Mouse (Mus musculus) cerebellum, adult 8-10 months (tissue): ENCODE results near the gene Kctd15.

Source experiments
- DNase-seq: peaks from one replicate; pipeline ENCODE4 v3.0.0; 2022

Kctd15 gene

DNA sequence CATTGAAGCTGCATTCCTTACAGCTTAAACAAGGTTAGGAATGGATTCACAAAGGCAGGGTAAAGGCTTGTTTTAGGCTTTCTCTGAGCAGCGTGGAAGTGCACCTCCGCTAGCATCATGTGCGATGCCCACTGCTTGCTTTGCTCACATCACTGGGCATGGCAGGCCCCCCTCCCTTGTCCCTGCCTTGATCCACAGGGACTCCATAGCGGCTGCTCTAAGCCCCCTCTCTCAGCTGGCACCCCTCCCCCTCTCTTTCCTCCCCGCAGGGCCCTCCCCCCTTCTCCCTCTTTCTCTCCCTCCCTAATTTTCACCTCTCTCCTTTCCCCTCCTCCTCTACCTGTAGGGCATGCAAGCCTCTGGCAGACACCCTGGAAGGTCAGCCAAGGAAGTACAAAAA, 5.7 kb upstream of the Kctd15 start:
- DNase-seq, result no peak

DNA sequence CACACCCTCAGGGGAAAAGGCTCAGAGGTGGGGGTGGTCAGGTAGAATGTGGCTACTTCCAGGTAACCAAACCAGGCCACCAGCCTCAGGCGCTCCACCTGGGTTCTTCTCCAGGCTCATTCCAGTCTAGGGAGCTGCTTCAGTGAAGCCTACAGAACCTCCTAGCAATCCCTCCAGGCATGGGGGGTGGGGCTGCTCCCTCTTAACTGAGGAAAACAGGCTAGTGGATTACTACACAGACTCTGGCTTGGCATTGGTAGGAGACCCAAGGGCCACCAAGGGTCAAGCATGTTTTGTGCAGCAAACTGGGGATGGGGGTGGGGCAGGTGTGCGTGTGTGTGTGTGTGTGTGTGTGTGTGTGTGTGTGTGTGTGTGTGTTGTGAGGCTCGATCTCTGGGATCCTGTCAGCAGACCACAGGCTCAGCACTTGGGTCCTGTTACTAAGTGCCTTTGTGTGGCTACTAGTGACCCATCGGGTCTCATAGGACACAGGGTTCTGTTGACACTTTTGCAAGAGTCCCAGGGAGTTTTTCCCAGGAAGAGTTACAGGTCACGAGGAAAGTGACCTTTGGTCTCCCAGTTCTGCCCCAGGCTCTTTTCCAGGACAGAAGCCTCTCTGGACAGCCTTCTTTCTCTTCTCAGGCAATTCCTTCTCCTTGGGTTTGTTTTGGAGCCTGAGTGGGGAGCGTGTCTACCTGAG, 3.0 kb upstream of the Kctd15 start:
- DNase-seq, result no peak

DNA sequence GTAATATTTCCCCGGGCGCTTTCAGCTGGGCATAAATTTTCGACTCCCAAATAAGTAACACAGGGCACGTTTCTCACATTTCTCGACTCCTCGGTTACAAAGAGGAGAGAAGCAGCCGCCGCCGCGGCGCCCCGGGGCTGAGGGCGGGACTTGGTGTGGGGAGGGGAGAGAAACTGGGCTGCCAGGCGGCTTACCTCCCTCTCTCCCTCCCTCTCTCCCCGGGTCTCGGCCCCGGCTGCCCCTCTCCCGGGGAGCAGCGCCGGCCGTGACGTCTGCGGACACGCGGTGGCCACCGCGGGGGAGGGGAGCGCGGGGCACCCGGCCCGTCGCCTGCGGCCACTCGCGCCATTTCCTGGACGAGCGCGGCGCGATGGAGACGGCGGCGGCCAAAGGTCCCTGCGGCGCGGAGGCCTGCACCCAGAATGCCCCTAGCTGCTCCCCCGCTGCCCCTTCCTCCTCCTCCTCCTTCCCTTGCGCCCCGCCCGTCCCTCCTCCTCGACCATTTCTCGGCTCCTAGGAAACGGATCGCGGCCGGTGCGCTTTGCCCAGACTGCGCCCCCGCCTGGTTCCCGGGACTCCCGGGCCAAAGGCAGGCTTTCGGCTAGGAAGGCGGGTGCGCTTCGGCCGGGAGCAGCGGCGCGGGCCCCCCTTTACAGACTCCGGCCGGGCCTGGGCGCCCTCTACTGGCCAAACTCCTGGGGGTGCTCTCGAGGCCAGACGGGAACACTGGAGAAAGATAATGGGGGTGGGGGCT, 1.3 kb downstream of the Kctd15 start:
- peak; percentile 94 for DNase-seq

DNA sequence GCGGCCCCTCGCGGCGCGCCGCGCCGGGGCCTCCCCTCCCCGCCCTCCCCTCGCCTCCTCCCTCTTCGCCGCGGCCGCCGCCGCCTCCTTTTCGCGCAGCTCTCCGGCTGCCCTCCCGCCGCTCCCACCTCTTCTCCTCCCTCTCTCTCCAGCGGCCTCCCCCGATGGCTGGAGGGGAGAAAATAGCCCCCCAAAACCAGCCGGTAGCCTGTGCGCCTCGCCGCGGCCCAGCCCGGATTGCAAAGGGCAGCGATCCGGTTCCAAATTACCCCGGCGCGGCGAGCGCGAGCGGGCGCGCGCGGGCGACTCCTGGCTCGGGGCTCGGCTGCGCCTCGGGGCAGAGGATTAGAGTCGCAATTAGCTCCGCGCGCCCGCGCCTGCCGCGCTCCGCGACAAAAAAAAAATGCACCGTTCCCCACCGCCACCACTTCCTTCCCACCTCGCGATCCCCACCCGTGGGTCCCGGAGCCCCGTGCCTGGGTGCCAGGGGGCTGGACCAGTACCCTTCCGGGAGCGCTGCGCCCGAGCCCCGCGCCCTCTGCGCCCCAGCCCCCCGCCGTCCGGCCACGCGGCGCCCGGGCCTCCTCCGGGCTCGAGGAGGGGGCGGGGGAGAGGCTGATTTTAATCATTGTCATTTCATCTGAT, 2.0 kb downstream of the Kctd15 start:
- peak; percentile 64 for DNase-seq

DNA sequence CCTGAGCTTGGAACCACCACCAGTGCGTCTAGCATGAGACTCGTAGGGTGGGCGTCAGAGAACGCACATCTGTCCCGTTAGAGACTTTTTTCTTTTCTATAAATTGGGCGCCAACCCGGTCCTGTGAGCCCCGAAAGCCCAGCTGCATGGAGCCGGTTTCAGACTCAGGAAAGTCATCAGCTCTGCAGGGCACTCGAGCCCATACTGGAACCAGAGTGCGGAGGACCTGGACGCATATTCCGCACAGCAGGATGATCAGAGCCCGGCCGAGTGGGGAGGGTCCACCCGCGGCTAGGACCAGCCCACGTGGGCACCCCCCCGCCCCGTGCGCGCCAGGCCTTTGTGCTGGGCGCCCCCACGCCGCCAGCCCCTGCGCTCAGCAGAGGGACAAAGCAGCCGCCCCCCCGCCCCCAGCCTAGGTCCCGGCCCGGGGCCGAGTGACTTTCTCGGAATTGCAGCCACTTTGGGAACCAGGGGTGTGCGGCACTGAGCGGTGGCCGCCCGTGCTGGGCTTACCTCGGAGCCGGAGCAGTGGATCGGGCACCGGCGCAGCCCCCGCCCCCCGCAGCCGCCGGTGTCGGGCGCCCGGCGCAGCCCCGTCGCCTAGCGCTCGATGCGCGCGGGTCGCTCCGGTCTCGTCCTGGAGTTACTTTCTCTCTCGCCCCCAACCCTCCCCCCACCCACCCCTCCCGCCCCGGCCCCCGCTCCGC, 2.6 kb downstream of the Kctd15 start:
- DNase-seq, result peak; percentile 38

DNA sequence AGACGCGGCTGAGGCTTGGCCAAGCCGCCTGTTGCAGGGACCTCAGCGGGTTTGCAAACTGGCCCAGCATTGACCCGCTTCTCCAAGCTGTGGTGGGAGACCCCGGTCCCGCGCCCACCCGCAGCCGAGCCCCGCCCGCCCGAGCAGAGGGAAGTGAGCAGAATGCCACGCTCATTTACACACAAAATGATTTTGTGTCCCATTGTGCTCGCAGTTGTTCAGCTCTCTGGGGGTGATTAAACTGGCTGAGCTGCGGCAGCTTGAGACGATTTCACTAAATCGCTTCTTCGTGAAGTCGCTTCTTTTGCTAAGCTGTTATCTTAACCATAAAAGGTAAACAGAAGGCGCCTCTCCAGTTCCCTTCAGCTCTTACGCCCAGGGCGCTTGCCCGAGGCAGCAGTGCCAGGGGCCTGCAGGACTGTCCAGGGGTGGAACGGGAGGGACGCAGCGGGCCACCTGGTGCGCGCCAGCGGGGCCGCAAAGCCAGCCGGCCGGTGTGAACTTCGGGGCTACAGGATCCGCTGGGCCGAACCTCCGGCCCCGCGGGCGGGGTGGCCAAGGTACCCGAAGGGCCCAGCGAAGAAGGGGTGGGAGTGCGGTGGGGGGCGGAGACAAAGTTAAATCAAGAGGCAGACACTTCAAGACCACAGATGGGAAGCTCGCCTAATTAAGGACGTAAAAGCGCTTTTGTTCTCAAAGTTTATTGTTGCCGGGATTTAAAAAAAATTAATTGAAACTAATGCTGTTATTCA, 3.6 kb downstream of the Kctd15 start:
- DNase-seq, result peak; percentile 28

DNA sequence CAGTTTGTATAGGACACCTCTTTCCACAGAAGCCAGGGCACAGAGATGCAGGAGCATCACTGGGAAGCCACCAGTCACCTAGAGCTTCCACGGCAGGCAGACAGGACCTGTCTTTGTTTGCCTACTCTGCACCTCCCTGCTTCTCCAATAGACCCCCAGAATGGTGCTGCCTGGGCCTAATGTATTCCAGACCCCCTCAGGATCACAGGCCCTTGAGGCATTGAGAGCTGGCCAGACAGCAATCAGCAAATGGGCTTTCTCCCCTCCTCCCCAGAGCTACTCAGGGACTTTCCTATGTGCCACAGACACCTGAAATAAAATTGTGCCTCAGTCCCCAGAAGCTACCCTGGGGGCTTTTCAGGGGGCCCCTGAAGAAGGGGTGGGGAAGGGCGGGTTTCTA, 5.2 kb downstream of the Kctd15 start:
- DNase-seq, result no peak

DNA sequence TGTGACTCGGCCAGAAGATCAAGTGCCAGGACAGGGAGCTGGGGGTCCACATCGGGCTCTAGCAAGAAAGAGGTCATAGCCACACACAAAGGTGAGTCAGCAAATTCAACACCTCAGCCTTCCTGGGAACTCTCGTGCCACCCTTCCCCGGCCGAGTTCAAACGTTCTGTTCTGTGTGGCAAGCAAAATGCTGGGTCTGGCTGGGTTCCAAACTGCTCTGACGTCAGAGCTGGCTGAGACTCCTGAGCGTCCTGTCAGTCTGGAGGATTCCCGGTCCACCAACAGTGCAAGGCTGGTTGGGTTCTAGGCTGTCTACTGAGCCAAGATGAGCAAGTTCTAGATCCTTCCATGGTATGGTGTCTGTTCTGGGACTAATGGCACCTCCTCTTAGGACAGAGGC, 9.5 kb downstream of the Kctd15 start:
- peak; percentile 46 for DNase-seq

DNA sequence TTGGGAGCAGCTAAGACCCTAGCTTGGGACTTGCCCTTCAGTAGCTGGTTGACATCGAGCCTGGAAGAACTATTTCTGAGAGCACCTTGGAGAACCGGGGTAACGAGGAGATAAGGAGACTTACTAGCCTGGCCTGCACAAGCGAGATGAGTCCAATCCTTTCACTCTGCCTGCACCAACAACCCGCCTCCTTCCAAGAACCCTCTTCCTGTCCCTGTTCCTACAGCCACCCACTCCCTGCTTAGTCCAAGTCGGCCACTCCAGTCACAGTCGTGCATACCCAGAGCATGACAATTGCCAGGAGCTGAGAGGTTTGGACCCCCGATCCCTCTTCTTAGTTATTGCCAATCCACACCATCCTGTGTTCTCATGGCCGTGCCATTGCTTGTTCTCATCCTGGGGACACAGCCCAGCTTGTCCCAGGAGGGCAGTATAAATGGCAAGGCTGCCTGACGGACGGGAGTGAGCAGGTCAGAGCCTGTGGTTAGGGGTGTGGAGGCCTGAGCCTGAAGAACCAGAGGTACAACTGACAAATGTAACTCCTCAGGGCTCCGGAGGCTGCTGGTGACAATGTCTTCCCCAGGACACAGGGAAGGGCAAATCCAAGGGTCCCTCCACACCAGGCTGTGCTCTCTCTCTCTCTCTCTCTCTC, 10.3 kb downstream of the Kctd15 start:
- DNase-seq, result no peak

DNA sequence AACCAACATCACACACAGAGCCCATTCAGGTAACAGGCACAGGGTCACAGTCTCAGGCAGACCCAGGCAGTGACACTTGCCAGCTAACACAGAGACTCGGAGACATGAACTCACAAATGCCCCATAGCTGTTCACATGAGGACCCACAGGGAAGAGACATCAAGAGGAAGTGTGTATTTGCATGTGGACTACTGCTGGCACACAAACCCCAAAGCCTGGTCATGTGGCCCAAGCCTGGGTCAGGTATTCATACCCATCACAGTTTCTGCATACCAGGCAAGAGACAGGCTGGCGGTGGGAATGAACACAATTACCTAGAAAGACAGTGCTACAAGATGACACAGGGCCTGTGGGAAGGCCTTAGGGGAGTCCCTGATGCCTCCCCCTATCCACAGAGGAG, 10.9 kb downstream of the Kctd15 start:
- no peak for DNase-seq

DNA sequence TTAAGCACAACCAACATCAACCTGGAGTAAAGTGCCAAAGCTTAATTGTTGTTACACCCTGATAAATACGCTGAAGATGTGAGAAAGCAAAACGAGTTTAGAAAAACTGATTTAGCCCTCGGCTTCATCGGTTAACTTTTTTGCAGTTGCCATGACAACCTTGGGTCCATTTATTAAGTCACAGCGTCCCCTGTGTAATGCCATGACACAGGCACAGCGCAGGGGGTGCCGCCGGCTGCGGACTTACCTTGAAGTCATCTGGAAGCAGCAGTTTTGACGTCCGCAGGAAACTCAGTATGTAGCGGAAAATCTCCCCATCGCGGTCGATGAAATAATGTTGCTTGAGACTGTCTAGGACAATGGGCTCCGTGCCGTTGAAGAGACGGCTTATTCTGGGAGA, 11.9 kb downstream of the Kctd15 start:
- no peak for DNase-seq

DNA sequence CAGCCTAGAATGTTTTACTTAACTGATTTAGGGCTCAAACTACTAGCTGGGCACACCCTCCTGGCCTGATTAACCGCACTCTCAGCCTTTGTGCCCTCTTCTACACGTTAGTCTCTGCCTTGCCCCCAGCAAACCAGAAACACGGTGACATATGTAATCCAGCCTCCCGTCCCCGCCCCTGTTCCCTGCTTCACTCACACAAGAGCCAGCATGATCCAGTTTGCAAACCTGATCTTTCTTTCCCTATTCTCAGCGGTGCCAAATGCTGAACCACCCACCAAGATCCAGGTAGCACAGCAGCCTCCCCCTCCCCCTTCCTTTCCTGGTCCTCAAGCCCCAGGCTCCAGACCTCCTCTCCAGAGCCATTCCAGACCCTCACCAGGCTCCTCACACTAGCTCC, 13.2 kb downstream of the Kctd15 start:
- no peak for DNase-seq

DNA sequence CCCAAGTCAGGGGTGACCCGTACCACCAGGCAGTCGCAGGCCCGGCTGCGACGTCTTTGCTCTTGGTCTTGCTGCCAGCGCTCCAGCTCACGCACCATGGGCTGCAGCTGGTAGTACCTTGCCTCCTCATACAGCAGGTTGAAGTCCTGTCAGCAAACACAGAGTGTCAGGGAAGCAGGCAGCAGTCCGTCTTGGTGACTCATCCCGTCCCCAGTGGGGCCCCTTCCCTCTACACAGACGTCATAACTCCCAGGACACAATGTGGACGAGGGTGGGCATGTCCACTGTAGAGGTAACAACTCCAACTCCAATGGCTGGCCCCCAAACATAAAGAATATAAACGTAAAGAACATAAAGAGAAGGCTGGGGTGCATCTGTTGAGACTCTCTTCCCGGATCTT, 14.6 kb downstream of the Kctd15 start:
- DNase-seq, result no peak

DNA sequence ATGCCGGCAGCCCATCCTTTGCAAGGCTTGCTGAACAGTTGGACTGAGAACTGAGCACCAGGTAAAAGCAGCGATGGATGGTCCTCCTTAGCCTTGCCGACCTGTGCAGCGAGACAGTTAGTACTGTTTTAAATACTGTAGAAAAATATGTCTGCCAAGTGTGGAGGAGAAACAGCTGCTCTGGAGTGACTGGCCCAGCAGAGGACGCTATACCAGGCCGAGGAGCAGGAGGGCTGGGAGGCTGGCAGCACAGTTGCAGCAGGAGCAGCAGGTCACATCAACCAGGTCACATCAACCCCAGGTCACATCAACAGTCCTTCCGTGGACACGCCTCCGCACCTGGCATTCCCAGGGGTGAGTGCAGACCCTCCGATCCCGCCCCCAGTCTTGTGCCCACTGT, 16.7 kb downstream of the Kctd15 start:
- DNase-seq, result no peak

DNA sequence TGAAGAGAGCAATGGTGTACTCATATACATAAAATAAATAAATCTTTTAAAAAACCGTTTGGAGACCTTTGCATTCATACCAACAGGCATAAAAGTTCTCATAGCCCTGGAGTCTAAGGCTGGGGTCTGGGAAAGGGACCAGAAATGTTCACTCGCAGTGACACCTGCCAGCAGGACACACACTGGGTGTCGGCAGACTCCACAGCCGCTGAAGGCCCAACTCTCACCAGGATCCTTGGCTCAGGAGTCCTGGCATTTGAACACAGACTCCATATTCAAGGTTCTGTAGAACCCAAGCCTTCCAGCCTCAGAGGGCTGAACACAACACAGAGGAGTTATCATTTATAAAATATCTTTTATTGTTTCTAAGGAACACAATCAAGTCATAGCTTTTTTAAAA, 19.9 kb downstream of the Kctd15 start:
- no peak for DNase-seq

DNA sequence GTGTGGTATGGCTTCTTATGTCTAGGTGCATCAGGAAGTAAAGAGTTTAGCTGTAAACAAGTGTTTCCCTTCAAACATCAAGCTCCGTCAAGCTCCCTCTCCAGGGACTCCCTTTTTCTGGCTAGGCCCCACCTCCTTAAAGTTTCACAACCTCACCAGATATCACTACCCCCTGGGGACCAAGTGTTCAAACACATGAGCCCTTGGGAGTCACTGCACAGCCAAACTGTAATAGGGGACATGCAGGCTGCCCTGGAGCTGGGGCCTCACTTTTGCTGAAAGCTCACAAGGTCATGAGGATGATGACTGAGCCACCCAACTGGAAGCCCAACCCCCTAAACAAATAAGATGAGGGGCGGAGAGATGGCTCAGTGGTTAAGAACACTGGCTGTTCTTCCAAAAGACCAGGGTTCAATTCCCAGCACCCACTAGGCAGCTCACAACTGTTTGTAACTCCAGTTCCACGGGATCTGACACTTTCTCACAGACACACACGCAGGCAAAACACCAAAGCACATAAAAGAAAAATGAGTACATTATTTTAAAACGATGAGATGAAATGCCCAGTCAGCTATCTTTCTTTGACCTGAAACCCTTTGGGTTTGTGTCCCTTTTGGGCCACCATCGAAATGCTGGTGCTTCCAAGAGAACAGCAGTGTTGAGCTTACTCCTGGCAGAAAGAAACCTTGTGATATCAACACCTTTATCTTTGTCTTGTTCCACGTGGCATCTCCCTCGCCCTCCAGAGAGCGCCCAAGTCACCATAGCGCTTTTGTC, 23.4 kb downstream of the Kctd15 start:
- DNase-seq, result no peak

DNA sequence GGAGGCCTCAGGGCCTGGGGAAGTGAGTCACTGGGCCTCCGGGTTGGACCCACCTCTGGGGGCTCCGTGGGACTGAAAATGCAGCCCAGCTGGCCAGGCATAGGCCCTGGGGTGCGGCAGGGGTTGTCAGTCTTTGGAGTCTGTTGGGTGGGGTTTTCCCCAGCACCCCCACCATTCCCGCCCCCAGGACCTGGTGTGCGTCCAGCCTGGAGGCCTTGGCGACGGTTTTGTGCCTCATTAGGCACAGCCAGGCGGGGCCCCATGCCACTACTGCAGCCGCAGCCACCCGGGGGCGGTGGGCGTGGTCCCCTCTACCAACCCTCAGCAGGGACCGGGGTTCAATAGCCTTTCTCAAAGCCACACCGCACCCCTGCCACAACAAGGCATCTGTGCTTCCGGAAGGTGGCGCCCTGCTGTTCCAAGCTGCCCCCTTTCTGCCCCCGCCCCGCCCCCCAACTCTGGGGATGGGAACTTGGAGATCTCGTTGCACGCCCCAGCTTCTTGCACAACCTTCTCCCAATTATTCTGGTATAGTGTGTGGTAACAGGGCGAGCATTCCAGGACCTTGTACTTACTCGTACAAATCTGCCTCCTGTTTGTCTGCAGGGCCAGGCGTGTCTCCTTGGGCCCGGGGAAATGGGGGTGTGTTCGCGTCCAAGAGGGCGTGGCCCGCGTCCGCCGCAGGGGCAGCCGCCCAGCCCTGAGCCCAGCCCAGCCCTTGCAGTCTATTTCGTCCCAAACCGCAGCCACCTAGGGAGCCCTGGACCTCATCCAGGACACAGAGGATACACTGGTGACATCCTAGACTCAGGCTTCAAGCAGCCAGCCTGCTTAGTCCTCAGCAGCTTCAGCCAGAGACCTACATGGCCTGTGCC, 26.1 kb downstream of the Kctd15 start:
- DNase-seq, result no peak

DNA sequence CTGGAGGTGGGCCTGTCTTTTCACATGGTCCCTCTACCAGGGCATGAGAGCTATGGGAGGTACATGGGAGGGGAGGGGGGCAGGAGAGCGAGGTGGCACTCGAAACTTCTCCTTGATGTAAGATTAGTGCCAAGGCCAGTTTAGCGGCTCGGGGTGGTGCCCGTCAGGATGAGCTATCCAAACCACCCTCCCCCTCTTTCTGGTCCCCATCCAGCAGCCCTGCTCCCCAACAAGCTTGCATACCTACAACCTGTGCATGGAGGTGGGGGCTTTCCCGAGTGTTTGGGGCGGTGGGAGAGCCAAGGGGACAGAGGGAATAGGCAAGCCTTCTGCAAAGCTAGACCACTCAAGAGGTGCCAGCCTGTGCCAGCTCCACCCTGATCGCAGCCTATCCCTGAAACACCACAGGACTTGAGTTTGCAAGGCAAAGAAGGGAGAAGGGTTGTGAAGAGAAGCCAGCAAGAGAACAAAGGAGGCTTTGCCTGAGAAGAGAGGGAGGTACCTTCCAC, 26.8 kb downstream of the Kctd15 start:
- DNase-seq, result no peak

DNA sequence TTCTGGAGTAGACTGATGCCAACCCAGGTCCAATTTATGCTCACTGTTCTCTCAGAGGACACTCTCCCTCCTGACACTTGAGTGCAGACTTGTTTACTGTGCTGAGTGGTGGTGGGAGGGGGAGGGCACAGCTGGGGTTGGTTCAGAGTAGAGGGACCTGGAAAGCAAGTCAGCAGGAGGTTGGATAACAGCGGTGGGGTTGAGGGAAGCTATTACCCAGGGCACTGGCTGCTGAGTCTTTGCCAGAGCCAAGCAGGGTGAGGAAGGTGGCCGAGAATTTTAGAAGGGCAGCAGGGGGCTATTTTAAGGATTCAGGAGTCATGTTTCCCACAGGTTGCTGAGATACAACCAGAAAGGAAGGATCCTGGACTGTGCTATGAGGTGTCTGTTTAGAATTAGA, 36.1 kb downstream of the Kctd15 start:
- no peak for DNase-seq
